Mouse (Mus musculus) cerebellum, adult 18-20 months (tissue): ENCODE data around the gene Tmem59l.
"Not testable (repeated sequence)": the region's sequence is repeated elsewhere in the genome, so short reads cannot be mapped to it uniquely, and the experiment has no call there.

Source experiments
- DNase-seq, 2 experiments: peaks; one replicate each; pipeline ENCODE4 v3.0.0; 2021

Tmem59l gene

GRCm38 (mm10) chr8:70486941-70487520, at the start of gene Tmem59l:
Gene Tmem59l, minus strand, starts transcription at chr8:70487358.
- DNase-seq, result peak; percentile 77 to 83

- DNase-seq, result no peak
These were observed 48.5 kb upstream of the Tmem59l start for GRCm38 (mm10) chr8:70535701-70536100.

GRCm38 (mm10) chr8:70535221-70535620, 48.1 kb upstream of the Tmem59l start:
- no peak for DNase-seq

GRCm38 (mm10) chr8:70534281-70534680, 47.1 kb upstream of the Tmem59l start:
- DNase-seq, result no peak

GRCm38 (mm10) chr8:70530314-70530713, 43.2 kb upstream of the Tmem59l start:
- DNase-seq, result no peak

GRCm38 (mm10) chr8:70529741-70530161, 42.6 kb upstream of the Tmem59l start:
- no peak for DNase-seq

GRCm38 (mm10) chr8:70529299-70529698, 42.1 kb upstream of the Tmem59l start:
- DNase-seq, result no peak

- DNase-seq, result no peak
These were observed 41.1 kb upstream of the Tmem59l start for GRCm38 (mm10) chr8:70528182-70528797.

GRCm38 (mm10) chr8:70527512-70528181, 40.5 kb upstream of the Tmem59l start, which contains the start of the genes Fkbp8 and Kxd1:
Gene Fkbp8, plus strand, starts transcription at chr8:70527724.
Gene Kxd1, minus strand, starts transcription at chr8:70527956.
- DNase-seq, result peak; percentile 96 to 99

GRCm38 (mm10) chr8:70527111-70527511, 40.0 kb upstream of the Tmem59l start:
- DNase-seq, result no peak

GRCm38 (mm10) chr8:70522592-70523403, 35.6 kb upstream of the Tmem59l start:
- peak; percentile 95 to 96 for DNase-seq

- no peak for DNase-seq
These were observed 32.4 kb upstream of the Tmem59l start for GRCm38 (mm10) chr8:70519606-70520005.

- no peak for DNase-seq
These were observed 31.9 kb upstream of the Tmem59l start for GRCm38 (mm10) chr8:70519043-70519442.

- DNase-seq, result no peak
These were observed 30.9 kb upstream of the Tmem59l start for GRCm38 (mm10) chr8:70517940-70518643.

- no peak for DNase-seq
These were observed 26.3 kb upstream of the Tmem59l start for GRCm38 (mm10) chr8:70513441-70513840.

- no peak for DNase-seq
These were observed 25.2 kb upstream of the Tmem59l start for GRCm38 (mm10) chr8:70512253-70512903.

- no peak for DNase-seq
These were observed 24.6 kb upstream of the Tmem59l start for GRCm38 (mm10) chr8:70511770-70512169.

GRCm38 (mm10) chr8:70511174-70511573, 24.0 kb upstream of the Tmem59l start:
- not testable (repeated sequence) for DNase-seq

- peak; percentile 96 to 98 for DNase-seq
These were observed 23.2 kb upstream of the Tmem59l start, which contains the start of gene Uba52 for GRCm38 (mm10) chr8:70510228-70510915. Gene Uba52, minus strand, starts transcription at chr8:70510801.

- DNase-seq, result no peak
These were observed 22.3 kb upstream of the Tmem59l start for GRCm38 (mm10) chr8:70509281-70509952.

- DNase-seq, result no peak
These were observed 19.9 kb upstream of the Tmem59l start for GRCm38 (mm10) chr8:70507027-70507393.
